Mouse (Mus musculus) MEL (cell line): ENCODE results near the gene Nfkbil1. TPM values are rescaled to one million over a fixed set of nuclear protein-coding genes. Genes with fewer than 3 reads are reported as not detected.

Source experiments
- DNase-seq: peaks from one replicate; pipeline ENCODE4 v3.0.0; 2011; ENCODE audit warnings: low read depth, low spot score
- H3K27ac ChIP-seq: 2 replicates; pipeline ENCODE4 v1.5.1; 2012; ENCODE audit warnings: low read depth, mild to moderate bottlenecking, control low read depth, low read length, moderate library complexity; ENCODE audit not compliant: control insufficient read depth
- H3K27me3 ChIP-seq, 2 experiments: fragments of 150-350 bp in 1 of 2; sonication (generic) in 1 of 2; 2 replicates each; pipeline ENCODE4 v1.6.1; 2012; ENCODE audit warnings: low read length in 2 of 2, mild to moderate bottlenecking in 2 of 2, improper control_type of control experiment in 1 of 2, moderate library complexity in 1 of 2; ENCODE audit not compliant: insufficient read depth in 2 of 2, control insufficient read depth in 1 of 2
- H3K36me3 ChIP-seq, 2 experiments: 2 replicates each; pipeline ENCODE4 v1.6.1; 2012 to 2014; ENCODE audit warnings: low read length in 2 of 2, improper control_type of control experiment in 1 of 2, inconsistent platforms in 1 of 2, mild to moderate bottlenecking in 1 of 2; ENCODE audit not compliant: insufficient read depth in 2 of 2, control insufficient read depth in 1 of 2
- H3K4me1 ChIP-seq, 2 experiments: fragments of 150-350 bp in 1 of 2; sonication (generic) in 1 of 2; 2 replicates each; pipeline ENCODE4 v1.6.1; 2012; ENCODE audit warnings: low read length in 2 of 2, improper control_type of control experiment in 1 of 2, mild to moderate bottlenecking in 1 of 2; ENCODE audit not compliant: insufficient read depth in 2 of 2, control insufficient read depth in 1 of 2
- H3K4me3 ChIP-seq, 2 experiments: fragments of 150-350 bp in 1 of 2; sonication (generic) in 1 of 2; 2 replicates each; pipeline ENCODE4 v1.5.1; 2012; ENCODE audit warnings: low read depth in 2 of 2, low read length in 2 of 2, mild to moderate bottlenecking in 2 of 2, moderate library complexity in 2 of 2, control low read depth in 1 of 2, improper control_type of control experiment in 1 of 2; ENCODE audit not compliant: control insufficient read depth in 1 of 2, insufficient read depth in 1 of 2
- H3K79me2 ChIP-seq: 2 replicates; pipeline ENCODE4 v1.6.1; 2012; ENCODE audit warnings: mild to moderate bottlenecking, low read length, moderate library complexity; ENCODE audit not compliant: control insufficient read depth, poor library complexity, insufficient read depth
- H3K9ac ChIP-seq: 2 replicates; pipeline ENCODE4 v1.6.1; 2012; ENCODE audit warnings: low read depth, mild to moderate bottlenecking, control low read depth, low read length, moderate library complexity; ENCODE audit not compliant: control insufficient read depth, poor library complexity, severe bottlenecking
- H3K9me3 ChIP-seq: fragments of 150-350 bp; sonication (generic); replicated peaks from 2 replicates; pipeline ENCODE4 v1.6.1; 2012; ENCODE audit warnings: mild to moderate bottlenecking, low read length, improper control_type of control experiment, moderate library complexity; ENCODE audit not compliant: insufficient read depth
- BHLHE40 ChIP-seq: IDR thresholded peaks from 2 replicates; pipeline ENCODE4 v1.6.1; 2012; ENCODE audit warnings: low read depth, mild to moderate bottlenecking, inconsistent platforms, low read length, improper control_type of control experiment, borderline replicate concordance
- CHD1 ChIP-seq: IDR thresholded peaks from 2 replicates; pipeline ENCODE4 v1.6.1; 2012; ENCODE audit warnings: low read depth, mild to moderate bottlenecking, inconsistent platforms, low read length, improper control_type of control experiment
- CHD2 ChIP-seq: IDR thresholded peaks from 2 replicates; pipeline ENCODE4 v1.6.1; 2011; ENCODE audit warnings: low read length, improper control_type of control experiment
- CTCF ChIP-seq, 3 experiments: IDR thresholded peaks in 2 of 3; conservative IDR thresholded peaks in 1 of 3; 2 replicates each; pipeline ENCODE4 v1.5.1; 2011 to 2012; ENCODE audit warnings: low read length in 3 of 3, low read depth in 2 of 3, mild to moderate bottlenecking in 2 of 3, improper control_type of control experiment in 1 of 3, inconsistent platforms in 1 of 3, mixed read lengths in 1 of 3, moderate library complexity in 1 of 3; ENCODE audit not compliant: control insufficient read depth in 1 of 3, insufficient read depth in 1 of 3, poor library complexity in 1 of 3, severe bottlenecking in 1 of 3
- EP300 ChIP-seq, 2 experiments: IDR thresholded peaks; 2 replicates each; pipeline ENCODE4 v1.6.1; 2011; ENCODE audit warnings: improper control_type of control experiment in 2 of 2, low read length in 2 of 2, low read depth in 1 of 2, mild to moderate bottlenecking in 1 of 2
- ETS1 ChIP-seq: IDR thresholded peaks from 2 replicates; pipeline ENCODE4 v1.6.1; 2012; ENCODE audit warnings: low read depth, mild to moderate bottlenecking, inconsistent platforms, low read length, improper control_type of control experiment, moderate library complexity
- GATA1 ChIP-seq: IDR thresholded peaks from 2 replicates; pipeline ENCODE4 v1.6.1; 2011; ENCODE audit warnings: low read depth, low read length, improper control_type of control experiment
- HCFC1 ChIP-seq: IDR thresholded peaks from 2 replicates; pipeline ENCODE4 v1.6.1; 2012; ENCODE audit warnings: low read depth, mild to moderate bottlenecking, inconsistent platforms, low read length, improper control_type of control experiment, moderate library complexity
- KAT2A ChIP-seq: conservative IDR thresholded peaks from 2 replicates; pipeline ENCODE4 v1.6.1; 2012; ENCODE audit warnings: low read depth, low read length, improper control_type of control experiment, inconsistent platforms
- MAX ChIP-seq: IDR thresholded peaks from 2 replicates; pipeline ENCODE4 v1.6.1; 2011; ENCODE audit warnings: low read length, improper control_type of control experiment
- MAZ ChIP-seq: IDR thresholded peaks from 2 replicates; pipeline ENCODE4 v1.6.1; 2012; ENCODE audit warnings: low read depth, mild to moderate bottlenecking, inconsistent platforms, low read length, improper control_type of control experiment
- MXI1 ChIP-seq: IDR thresholded peaks from 2 replicates; pipeline ENCODE4 v1.6.1; 2011; ENCODE audit warnings: mild to moderate bottlenecking, low read depth, low read length, improper control_type of control experiment
- MYB ChIP-seq: IDR thresholded peaks from 2 replicates; pipeline ENCODE4 v1.6.1; 2011; ENCODE audit warnings: mild to moderate bottlenecking, low read depth, low read length, improper control_type of control experiment
- POLR2AphosphoS2 ChIP-seq: IDR thresholded peaks from 2 replicates; pipeline ENCODE4 v1.6.1; 2011; ENCODE audit warnings: low read length, improper control_type of control experiment
- RCOR1 ChIP-seq: IDR thresholded peaks from 2 replicates; pipeline ENCODE4 v1.6.1; 2012; ENCODE audit warnings: low read depth, mild to moderate bottlenecking, inconsistent platforms, low read length, improper control_type of control experiment
- SMC3 ChIP-seq: IDR thresholded peaks from 2 replicates; pipeline ENCODE4 v1.6.1; 2011; ENCODE audit warnings: low read depth, low read length, improper control_type of control experiment
- TAL1 ChIP-seq: IDR thresholded peaks from 2 replicates; pipeline ENCODE4 v1.6.1; 2012; ENCODE audit warnings: mild to moderate bottlenecking, inconsistent platforms, low read length, moderate library complexity, mixed read lengths
- TCF12 ChIP-seq: IDR thresholded peaks from 2 replicates; pipeline ENCODE4 v1.6.1; 2014; ENCODE audit warnings: low read depth, mild to moderate bottlenecking, inconsistent platforms, low read length, improper control_type of control experiment, moderate library complexity
- UBTF ChIP-seq: IDR thresholded peaks from 2 replicates; pipeline ENCODE4 v1.6.1; 2012; ENCODE audit warnings: low read depth, mild to moderate bottlenecking, inconsistent platforms, low read length, improper control_type of control experiment, moderate library complexity, borderline replicate concordance; ENCODE audit not compliant: insufficient read depth
- USF1 ChIP-seq: IDR thresholded peaks from 2 replicates; pipeline ENCODE4 v1.6.1; 2014; ENCODE audit warnings: low read depth, mild to moderate bottlenecking, inconsistent platforms, low read length, improper control_type of control experiment, moderate library complexity
- USF2 ChIP-seq, 2 experiments: IDR thresholded peaks; 2 replicates each; pipeline ENCODE4 v1.6.1; 2011 to 2012; ENCODE audit warnings: improper control_type of control experiment in 2 of 2, low read length in 2 of 2, borderline replicate concordance in 1 of 2, inconsistent platforms in 1 of 2, low read depth in 1 of 2, mild to moderate bottlenecking in 1 of 2; ENCODE audit not compliant: insufficient read depth in 1 of 2
- ZKSCAN1 ChIP-seq: IDR thresholded peaks from 2 replicates; pipeline ENCODE4 v1.6.1; 2012; ENCODE audit warnings: low read depth, mild to moderate bottlenecking, inconsistent platforms, low read length, improper control_type of control experiment, moderate library complexity
- ZNF384 ChIP-seq: IDR thresholded peaks from 2 replicates; pipeline ENCODE4 v1.6.1; 2012; ENCODE audit warnings: low read depth, mild to moderate bottlenecking, inconsistent platforms, low read length, improper control_type of control experiment
- polyA plus RNA-seq, 2 experiments: library from polyadenylated mRNA; stranded (reverse) in 1 of 2; unstranded in 1 of 2; fragments of >175 nt in 1 of 2; fragments of >200 nt in 1 of 2; gene quantifications; 2 replicates each; pipeline versions ENCODE4 v1.2.1 to v1.2.4; 2012; ENCODE audit warnings: low replicate concordance in 2 of 2, low read depth in 1 of 2; ENCODE audit not compliant: insufficient read length in 2 of 2, insufficient read depth in 1 of 2, missing spikeins in 1 of 2
- total RNA-seq: library from RNA; depleted of rRNA; stranded (reverse); fragments of 300-350 nt; gene quantifications from 2 replicates; pipeline ENCODE4 v1.2.3, GENCODE M21; 2012

The Nfkbil1 gene
- total and polyA plus RNA-seq, 3 experiments, result 10.3 to 26.0 TPM; not detected in 1

- Histone ChIP-seq H3K27ac (no peak overlapping the region), H3K4me3 (no peak overlapping the region), H3K27me3 (no peaks in the 10 kb centered on the region), H3K4me1 (peaks cover 5 to 13% of the 10 kb centered on the region in 2 experiments), H3K36me3 (peaks cover 0 to 5% of the 10 kb centered on the region in 2 experiments; a peak in 1 of 4 replicates), H3K9ac (no peak overlapping the region)
- no peak for TF ChIP-seq HCFC1
- TF ChIP-seq MAX, result 0 out of 2 replicates have a peak, but pooled peaks have one; percentile 13
- TF ChIP-seq, all 39 proteins: peak for 1
- Histone ChIP-seq H3K9me3 (no peaks in the 10 kb centered on the region), H3K79me2 (no peaks in the 10 kb centered on the region; the same call in 1 of the 2 replicates)
- DNase-seq, result peak; percentile 58
Measured at GRCm38 (mm10) chr17:35255704-35256103, 20.1 kb upstream of the Nfkbil1 start.

- peaks cover 0 to 5% of the 10 kb centered on the region in 2 experiments; a peak in 2 of 4 replicates for H3K36me3 ChIP-seq
- H3K27ac ChIP-seq, result no peak overlapping the region
- DNase-seq, result no peak
- peaks cover 5 to 13% of the 10 kb centered on the region in 2 experiments for H3K4me1 ChIP-seq
- no peak overlapping the region for H3K4me3 ChIP-seq
- no peaks in the 10 kb centered on the region; the same call in 1 of the 2 replicates for H3K79me2 ChIP-seq
- no peaks in the 10 kb centered on the region for H3K9me3 ChIP-seq
- no peak for TF ChIP-seq TAL1
- H3K9ac ChIP-seq, result no peak overlapping the region
- no peaks in the 10 kb centered on the region for H3K27me3 ChIP-seq
Measured at GRCm38 (mm10) chr17:35255301-35255700, 19.7 kb upstream of the Nfkbil1 start.

GRCm38 (mm10) chr17:35254241-35255098 is 18.9 kb upstream of the Nfkbil1 start:
- no peaks in the 10 kb centered on the region for H3K9me3 ChIP-seq
- peaks cover 2 to 10% of the 10 kb centered on the region in 2 experiments for H3K4me1 ChIP-seq
- no peaks in the 10 kb centered on the region for H3K27me3 ChIP-seq
- DNase-seq, result peak; percentile 88
- peaks cover 4 to 7% of the 10 kb centered on the region in 2 experiments; a peak in 3 of 4 replicates for H3K36me3 ChIP-seq
- H3K27ac ChIP-seq, result no peak overlapping the region
- no peak overlapping the region for H3K4me3 ChIP-seq
- no peak overlapping the region for H3K9ac ChIP-seq
- no peaks in the 10 kb centered on the region; the same call in 1 of the 2 replicates for H3K79me2 ChIP-seq
- TF ChIP-seq GATA1, result no peak
- TF ChIP-seq KAT2A, result no peak
- no peak for TF ChIP-seq TCF12
- TF ChIP-seq USF2 (IDR thresholded peaks at IDR 0.05; ENCODE audit: borderline replicate concordance in 1 of 2, insufficient read depth in 1 of 2, low read depth in 1 of 2, low read length in 2 of 2), result no peak
- no peak for TF ChIP-seq TAL1
- no peak for TF ChIP-seq EP300 (IDR thresholded peaks at IDR 0.05; ENCODE audit: low read depth in 1 of 2, low read length in 2 of 2)
- no peak for TF ChIP-seq ETS1
- TF ChIP-seq ZKSCAN1, result no peak
- no peak for TF ChIP-seq ZNF384
- TF ChIP-seq RCOR1, result no peak
- peak; percentile 37; the same call in 1 of the 2 replicates for TF ChIP-seq MXI1
- no peak for TF ChIP-seq BHLHE40
- peak; percentile 91 to 98 (median 95) for TF ChIP-seq CTCF (IDR thresholded peaks at IDR 0.05 in 2 of 3, conservative IDR thresholded peaks at IDR 0.05 in 1 of 3; ENCODE audit: control insufficient read depth in 1 of 3, insufficient read depth in 1 of 3, low read depth in 2 of 3, low read length in 3 of 3, poor library complexity in 1 of 3, severe bottlenecking in 1 of 3)
- peak; percentile 64; the same call in 1 of the 2 replicates for TF ChIP-seq POLR2AphosphoS2
- TF ChIP-seq CHD1, result no peak
- TF ChIP-seq UBTF, result no peak
- peak; percentile 14; the same call in 1 of the 2 replicates for TF ChIP-seq CHD2
- 0 out of 2 replicates have a peak, but pooled peaks have one; percentile 25 for TF ChIP-seq MAZ
- TF ChIP-seq MYB, result no peak
- TF ChIP-seq USF1, result peak; percentile 61
- TF ChIP-seq SMC3, result peak; percentile 90
